Mouse (Mus musculus) heart, postnatal 36 days (tissue): Measurements from ENCODE around the gene Errfi1. TPM values are rescaled to one million over a fixed set of nuclear protein-coding genes. Genes with fewer than 3 reads are reported as not detected.

Source experiments
- DNase-seq, 2 experiments: peaks; one replicate each; pipeline ENCODE4 v3.0.0; 2021 to 2022
- intact Hi-C: fragments of 180-260 bp; cut with DNase I; formaldehyde crosslinking; loops from one replicate; pipeline ENCODE4 v1.15.1; 2025
- total RNA-seq, 2 experiments: library from RNA; stranded (reverse); gene quantifications; 2 replicates each; pipeline ENCODE4 v1.2.3; 2021

The Errfi1 gene
- total RNA-seq, 2 experiments from 2014 or later: 13.7 to 19.6 TPM

DNA sequence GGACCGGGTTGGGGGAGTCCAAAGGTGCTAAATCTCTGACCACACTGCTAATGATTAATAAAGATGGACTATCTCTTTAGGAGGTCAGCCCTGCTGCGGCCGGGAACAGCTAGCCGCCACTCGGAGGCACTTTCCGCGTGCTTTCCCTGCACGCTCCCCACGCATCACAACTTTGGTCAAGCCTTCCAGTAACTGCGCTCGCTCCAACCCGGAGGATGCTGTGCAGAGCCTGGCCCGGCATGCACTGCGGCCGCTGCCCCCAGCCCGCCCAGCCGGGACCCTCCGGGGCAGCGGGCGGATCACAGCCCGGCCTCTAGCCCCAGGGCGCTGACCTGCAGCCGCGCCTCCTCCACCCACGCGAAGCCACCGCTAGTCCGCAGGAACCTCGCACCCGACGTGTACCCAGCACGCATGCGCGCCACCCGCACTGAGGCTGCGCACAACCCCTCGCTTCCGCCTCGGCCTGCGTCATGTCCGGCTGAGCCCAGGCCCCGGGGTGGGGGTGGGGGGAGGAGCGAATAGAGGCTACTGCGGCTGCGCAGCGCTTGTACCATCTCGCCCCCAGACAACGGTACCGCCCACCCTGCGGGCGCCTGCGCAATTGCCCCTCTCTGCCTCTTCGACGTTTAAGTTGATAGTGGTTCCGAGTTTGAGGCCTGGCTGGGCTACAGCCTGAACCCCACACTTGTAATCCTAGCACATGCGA lies 55.9 kb downstream of the Errfi1 start:
- intact Hi-C loops: loop anchor here (10.0 kb wide), 1 partner anchor 665 kb away; no protein-coding TSS in a partner anchor
- peak; percentile 99 for DNase-seq

DNA sequence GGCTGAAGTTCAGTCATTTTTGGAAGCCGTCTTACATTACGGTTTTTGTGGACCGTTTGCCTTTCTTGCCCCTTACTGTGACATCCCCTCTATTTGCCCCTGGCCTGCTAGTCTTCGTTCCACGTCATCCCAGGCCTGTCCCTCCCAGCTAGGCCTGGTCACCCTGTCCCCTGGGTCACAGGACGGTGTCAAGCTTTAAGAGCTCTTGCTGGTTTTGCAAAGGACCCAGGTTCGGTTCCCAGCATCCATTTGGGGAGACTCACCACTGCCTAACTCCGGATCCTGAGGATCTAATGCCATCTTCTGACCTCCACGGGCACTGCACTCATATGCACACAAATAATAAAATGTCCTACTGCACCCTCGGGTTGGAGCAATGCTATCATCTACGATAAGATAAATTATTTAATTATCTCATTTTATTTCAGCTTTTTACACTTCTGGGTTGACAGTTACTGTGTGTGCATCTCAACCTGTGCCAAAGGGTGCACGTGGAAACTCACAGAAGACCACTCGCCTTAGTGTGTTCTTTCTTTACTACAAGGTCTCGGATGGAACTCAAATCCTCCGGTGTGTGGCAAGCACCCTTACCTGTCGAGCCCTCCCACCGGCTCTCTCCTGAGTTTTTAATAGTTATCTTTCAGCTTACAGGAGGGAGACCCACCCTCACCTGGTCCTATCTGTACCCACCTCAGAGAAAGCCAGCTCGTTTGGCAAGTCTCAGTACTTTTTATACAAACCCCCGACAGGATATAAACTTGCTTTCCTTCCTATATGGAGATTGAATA lies 56.6 kb downstream of the Errfi1 start:
- intact Hi-C loops: no loop called here
- no peak for DNase-seq

DNA sequence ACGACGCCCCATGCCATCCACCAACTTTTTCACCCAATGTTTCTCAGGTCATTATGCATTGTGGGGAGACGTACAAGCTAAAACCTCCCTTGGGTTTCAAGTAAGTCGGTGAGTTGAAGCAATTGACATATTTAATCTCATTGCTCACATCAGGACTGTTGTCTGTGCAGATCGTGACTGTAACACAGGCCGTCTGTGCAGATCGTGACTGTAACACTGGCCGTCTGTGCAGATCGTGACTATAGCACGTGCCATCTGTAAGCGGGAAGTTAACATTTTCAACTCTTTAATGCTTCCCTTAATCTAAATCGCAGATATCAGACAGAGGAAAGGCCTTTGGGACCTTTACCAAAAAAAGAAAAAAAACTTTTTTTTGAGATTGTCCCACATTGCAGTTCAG lies 60.0 kb downstream of the Errfi1 start:
- DNase-seq: no peak

DNA sequence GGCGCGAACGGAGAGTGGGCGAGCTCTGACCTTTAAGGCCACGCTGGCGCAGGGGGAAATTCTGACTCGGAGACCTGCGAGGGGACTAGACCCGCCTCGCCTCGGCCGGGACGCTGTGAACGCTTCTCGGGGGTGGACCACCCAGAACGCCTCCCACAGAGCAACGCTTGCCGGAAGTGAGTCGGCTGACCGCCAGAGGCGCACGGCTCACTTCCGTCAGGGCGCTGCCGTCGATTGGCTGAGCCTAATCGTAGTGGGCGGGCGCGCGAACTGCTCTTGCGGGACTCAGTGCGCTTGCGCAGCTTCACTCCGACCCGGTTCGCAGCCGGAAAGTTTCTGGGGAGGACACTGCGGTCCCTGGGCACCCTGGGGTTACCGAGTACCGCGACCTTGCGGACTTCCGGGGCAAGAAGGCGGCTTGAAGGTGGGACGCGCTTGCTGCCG lies 60.6 kb downstream of the Errfi1 start, which contains the start of the genes Park7 and Tnfrsf9:
Gene Park7 (minus strand): TSS at position 148 of the 444 bp plus-strand sequence.
Gene Tnfrsf9 (plus strand): TSS at position 273 of the 444 bp plus-strand sequence.
- peak; percentile 95 to 96 for DNase-seq
- intact Hi-C loops: no loop called here

More for the DNA sequence above, 60.0 kb downstream of the Errfi1 start:
- intact Hi-C loops: no loop called here

DNA sequence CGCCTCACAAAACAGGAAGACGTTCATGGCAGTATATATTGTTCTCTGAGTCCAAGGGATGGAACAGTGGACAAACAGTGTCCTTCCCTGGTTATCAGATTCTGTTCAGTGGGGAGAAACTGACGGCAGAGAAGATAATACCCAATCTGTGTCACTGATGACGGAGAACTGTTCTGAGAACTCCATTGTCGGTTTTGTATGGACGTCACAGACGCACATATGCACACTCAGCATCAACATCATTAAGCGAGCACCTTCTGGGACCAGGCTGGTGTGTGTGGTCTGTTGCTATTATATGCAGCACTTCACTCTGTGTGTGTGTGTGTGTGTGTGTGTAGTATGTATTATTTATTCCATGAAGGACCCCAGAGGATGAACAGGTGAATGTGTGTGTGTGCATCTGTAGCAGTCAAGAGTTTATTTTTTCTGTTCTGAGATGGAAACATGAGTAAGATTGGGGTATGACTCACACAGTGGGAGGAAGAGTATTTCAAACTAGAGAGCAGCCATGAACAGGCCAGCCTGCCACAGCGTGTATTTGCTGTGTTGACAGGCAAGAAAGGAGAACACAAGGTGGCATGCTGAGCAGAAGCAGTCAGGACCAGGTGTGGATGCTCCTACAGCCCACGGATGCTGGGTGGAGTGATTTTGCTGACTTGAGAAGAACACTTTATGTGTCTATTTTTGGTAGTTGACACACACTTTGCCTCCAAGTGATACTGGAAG lies 61.6 kb downstream of the Errfi1 start:
- no peak for DNase-seq
- intact Hi-C loops: no loop called here

DNA sequence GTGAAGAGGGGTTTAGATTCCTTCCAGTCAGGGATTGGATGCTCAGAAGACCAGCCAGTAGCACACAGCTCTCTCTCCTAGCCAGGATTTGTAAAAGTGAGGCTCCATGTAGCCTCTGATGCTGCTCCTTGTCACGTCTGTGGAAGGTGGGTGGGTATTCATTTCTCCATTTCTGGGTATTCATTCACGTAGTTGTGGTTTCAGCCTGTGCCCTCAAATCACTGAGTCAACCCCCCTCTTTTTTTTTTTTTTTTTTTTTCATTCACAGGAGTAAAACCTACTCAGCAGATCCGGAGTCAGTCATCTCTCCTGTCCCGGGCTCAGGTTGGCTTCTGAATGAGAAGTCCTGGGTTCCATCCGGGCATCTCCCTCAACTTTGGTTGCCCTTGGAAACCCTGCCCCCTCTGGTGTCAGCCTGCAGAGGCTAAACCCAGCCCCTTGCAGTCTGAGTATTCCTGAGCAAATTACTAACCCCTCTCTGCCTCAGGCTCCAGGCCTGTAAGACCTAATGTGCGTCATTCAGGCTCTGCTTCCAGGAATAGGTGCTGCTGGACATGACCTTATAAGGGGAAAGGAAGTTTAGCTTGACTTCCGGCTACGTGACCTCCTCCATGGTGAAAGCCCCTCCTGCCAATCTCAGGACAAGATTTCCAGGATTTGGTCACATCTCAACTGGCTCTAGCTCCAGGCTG lies 63.8 kb downstream of the Errfi1 start:
- no peak for DNase-seq
- intact Hi-C loops: no loop called here

Other genes with a start within 250 kb of the Errfi1 start
- not detected for gene Slc45a1, start 201.7 kb upstream of the Errfi1 start, total RNA-seq
- 100 to 1,000 TPM; 247 to 253 TPM for gene Park7, start 60.5 kb downstream of the Errfi1 start, total RNA-seq
- under 1 TPM in 1 of 2 experiments, not detected in 1; 0.25 TPM for gene Tnfrsf9, start 60.6 kb downstream of the Errfi1 start, total RNA-seq
- gene Uts2, start 143.2 kb downstream of the Errfi1 start, total RNA-seq: not detected
- 10 to 100 TPM; 10.9 to 20.8 TPM for gene Per3, start 190.7 kb downstream of the Errfi1 start, total RNA-seq
- gene Vamp3, start 204.0 kb downstream of the Errfi1 start, total RNA-seq: 10 to 100 TPM; 69.5 to 71.8 TPM
- gene Gm13090, start 235.7 kb downstream of the Errfi1 start, total RNA-seq: not detected